Mouse (Mus musculus) bone marrow, adult 2 months (tissue): ENCODE measurements around the gene H2-T23.

ENCODE experiments used
- CTCF ChIP-seq: fragments of 200-500 bp; IDR thresholded peaks from 2 replicates; pipeline ENCODE4 v1.5.1; 2011; ENCODE audit warnings: low read length, control low read depth; ENCODE audit not compliant: control insufficient read depth, insufficient read depth
- POLR2A ChIP-seq: fragments of 200-500 bp; IDR thresholded peaks from 2 replicates; pipeline ENCODE4 v1.6.1; 2011; ENCODE audit warnings: low read depth, mild to moderate bottlenecking, control low read depth, low read length, borderline replicate concordance; ENCODE audit not compliant: control insufficient read depth

- TF ChIP-seq CTCF (no peak), POLR2A (no peak)
These were observed 9.7 kb downstream of the H2-T23 start for GRCm38 (mm10) chr17:36022922-36023321.
